22 mouse cellular contexts compared by ENCODE assay signal in the genomic region with DNA sequence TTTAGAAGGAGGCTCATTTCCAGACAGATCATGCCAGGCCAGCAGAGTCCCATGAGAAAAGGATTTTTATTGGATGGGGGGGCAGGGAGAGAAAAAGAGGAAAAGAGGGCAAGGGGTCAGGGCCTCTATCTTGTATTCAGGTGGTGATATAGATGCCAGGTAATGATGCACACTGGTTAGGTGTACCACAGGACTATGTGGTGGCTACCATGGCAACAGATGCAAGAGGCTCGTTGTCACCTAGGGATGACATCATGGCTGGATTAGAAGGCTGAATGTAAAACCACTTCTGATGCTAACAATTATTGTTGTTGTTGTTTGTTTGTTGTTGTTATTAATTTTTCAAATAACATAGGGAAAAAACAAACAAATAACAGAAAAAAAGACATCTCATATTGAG. TPM values are rescaled to one million over a fixed set of nuclear protein-coding genes. Genes with fewer than 3 reads are reported as not detected.
"Had no signal": no experiment of that assay in that cellular context is flagged by ENCODE, and none has a peak within 500 bp of the region (broad histone marks: within the 10 kb centered on the region; RNA-seq: fewer than 3 reads in every experiment).

No protein-coding gene starts in this region.

- H3K27me3 ChIP-seq: liver, embryonic 12.5 days; lung, embryonic 15.5 days; megakaryocyte, embryonic 14.5 days; neural tube, embryonic 13.5 days; neural tube, embryonic 15.5 days had no signal

- DNase-seq: lung, adult 18-20 months; lung, postnatal 14 days; lung, postnatal 36 days; retina, postnatal 1 day; right cerebral cortex, adult 18-20 months; right cerebral cortex, postnatal 25 days; right cerebral cortex, postnatal 4 days; spleen, adult 18-20 months; thymus, adult 18-20 months; thymus, postnatal 14 days; thymus, postnatal 36 days had no signal

- H3K4me2 ChIP-seq: liver, embryonic 12.5 days; lung, embryonic 15.5 days; neural tube, embryonic 13.5 days; neural tube, embryonic 15.5 days had no signal

- H3K4me1 ChIP-seq: liver, embryonic 12.5 days; lung, embryonic 15.5 days; megakaryocyte, embryonic 14.5 days; neural tube, embryonic 13.5 days; neural tube, embryonic 15.5 days had no signal

- H3K36me3 ChIP-seq: liver, embryonic 12.5 days; lung, embryonic 15.5 days; neural tube, embryonic 13.5 days; neural tube, embryonic 15.5 days had no signal

- ATAC-seq: liver, embryonic 12.5 days; lung, postnatal 0 days had no signal

- H3K4me3 ChIP-seq: liver, embryonic 12.5 days; lung, embryonic 15.5 days; megakaryocyte, embryonic 14.5 days; myocyte; neural tube, embryonic 13.5 days; neural tube, embryonic 15.5 days had no signal

- H3K9ac ChIP-seq: liver, embryonic 12.5 days; liver, embryonic 14.5 days; lung, embryonic 15.5 days; neural tube, embryonic 13.5 days; neural tube, embryonic 15.5 days had no signal

- H3K9me3 ChIP-seq: liver, embryonic 12.5 days; lung, embryonic 15.5 days; neural tube, embryonic 15.5 days had no signal

- H3K27ac ChIP-seq: liver, embryonic 12.5 days; liver, embryonic 14.5 days; lung, embryonic 15.5 days; macrophage; neural tube, embryonic 13.5 days; neural tube, embryonic 15.5 days had no signal

RNA-seq across cellular contexts. Expression of a gene that starts 49.2 kb away (rescaled TPM):
- polyA plus RNA-seq: liver, embryonic 16.5 days; lung, postnatal 0 days; macrophage; neural tube, embryonic 13.5 days; stomach, embryonic 16.5 days had no signal
